Mouse (Mus musculus) olfactory bulb, adult 2 months (tissue): ENCODE data around the gene Lbhd1.

Experiments
- CTCF ChIP-seq: fragments of 200-500 bp; IDR thresholded peaks from 2 replicates; pipeline ENCODE4 v1.5.1; 2012; ENCODE audit warnings: low read depth, mild to moderate bottlenecking, low read length, moderate library complexity; ENCODE audit not compliant: insufficient read depth
- POLR2A ChIP-seq: fragments of 200-500 bp; IDR thresholded peaks from 2 replicates; pipeline ENCODE4 v1.6.1; 2012; ENCODE audit warnings: mild to moderate bottlenecking, low read depth, low read length, moderate library complexity; ENCODE audit not compliant: insufficient read depth

DNA sequence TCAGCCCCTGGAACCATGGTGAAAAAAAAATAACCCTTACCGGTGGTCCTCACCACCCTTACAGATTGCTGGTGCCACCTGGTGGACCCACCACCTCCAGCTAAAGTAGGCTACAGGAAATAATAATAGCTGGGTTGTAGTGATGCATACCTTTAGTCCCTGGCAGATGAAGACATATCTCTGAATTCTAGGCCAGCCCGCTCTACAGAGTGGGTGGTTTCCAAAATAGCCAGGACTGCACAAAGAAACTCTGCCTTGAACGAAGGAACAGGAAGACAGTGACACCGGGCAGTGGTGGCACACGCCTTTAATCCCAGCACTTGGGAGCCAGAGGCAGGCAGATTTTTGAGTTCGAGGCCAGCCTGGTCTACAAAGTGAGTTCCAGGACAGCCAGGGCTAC lies 19.3 kb upstream of the Lbhd1 start:
- TF ChIP-seq CTCF (no peak), POLR2A (no peak)
